Mouse (Mus musculus) thymus, adult 18-20 months (tissue): ENCODE data around the gene Rpl19.
A peak's percentile ranks its signal among the peaks of the same experiment; 100 is the strongest.

Experiments used
- DNase-seq, 2 experiments: peaks; one replicate each; pipeline ENCODE4 v3.0.0; 2022; ENCODE audit warnings: mixed read lengths in 2 of 2

Rpl19 gene

DNA sequence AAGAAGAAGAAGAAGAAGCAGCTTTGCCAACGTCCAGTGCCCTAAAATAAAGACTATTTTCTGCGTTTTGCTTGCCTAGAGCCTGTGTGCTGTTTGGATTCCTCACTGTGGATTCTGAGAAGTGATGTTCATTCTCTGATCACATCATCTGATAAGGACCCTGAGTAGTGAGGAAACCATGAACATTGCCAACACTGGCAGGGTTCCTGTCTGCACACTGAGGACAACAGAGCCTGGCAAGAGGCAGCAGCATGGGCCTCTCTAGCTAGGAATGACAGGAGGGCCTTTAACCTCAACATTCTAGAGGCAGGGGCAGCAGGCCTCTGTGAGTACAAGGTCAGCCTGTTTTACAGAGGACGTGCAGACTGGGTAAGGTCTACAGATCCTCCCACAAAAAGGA is 2.0 kb upstream of the Rpl19 start:
- DNase-seq = no peak

DNA sequence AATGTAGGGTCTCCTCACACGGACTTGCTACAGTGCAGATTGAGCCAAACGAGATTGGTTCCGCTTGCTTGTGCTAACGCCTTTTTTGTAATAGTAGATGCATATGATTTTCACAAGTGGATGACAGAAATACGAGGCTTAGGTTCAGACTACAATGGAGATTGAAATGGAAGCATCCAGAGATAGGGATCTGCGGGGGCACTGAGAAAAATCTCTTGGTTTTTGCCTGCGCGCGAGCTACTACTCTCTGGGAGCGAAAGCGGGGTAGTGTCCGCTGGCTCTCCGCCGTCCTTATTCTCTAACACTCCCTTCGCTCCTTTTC is 301 bp upstream of the Rpl19 start:
- DNase-seq = no peak

DNA sequence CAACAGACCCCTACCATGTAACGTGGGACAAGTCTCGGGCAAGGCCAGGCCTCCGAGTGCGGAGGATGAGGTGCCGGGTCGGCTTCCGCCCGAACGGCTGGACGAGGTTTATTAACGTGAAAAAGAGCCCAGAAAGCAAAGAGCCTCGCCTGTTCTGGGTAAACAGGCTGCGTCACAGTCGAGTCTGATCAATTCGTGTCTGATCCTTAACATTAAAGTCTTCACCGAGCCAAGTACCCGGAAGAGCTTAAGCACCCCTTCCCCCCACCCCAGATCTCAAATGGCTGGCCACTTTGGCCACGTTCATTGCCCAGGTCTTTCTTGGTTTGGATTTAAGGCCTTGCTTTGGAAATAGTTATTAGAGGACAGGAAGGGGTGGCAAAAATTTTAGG is 783 bp downstream of the Rpl19 start:
- no peak for DNase-seq

DNA sequence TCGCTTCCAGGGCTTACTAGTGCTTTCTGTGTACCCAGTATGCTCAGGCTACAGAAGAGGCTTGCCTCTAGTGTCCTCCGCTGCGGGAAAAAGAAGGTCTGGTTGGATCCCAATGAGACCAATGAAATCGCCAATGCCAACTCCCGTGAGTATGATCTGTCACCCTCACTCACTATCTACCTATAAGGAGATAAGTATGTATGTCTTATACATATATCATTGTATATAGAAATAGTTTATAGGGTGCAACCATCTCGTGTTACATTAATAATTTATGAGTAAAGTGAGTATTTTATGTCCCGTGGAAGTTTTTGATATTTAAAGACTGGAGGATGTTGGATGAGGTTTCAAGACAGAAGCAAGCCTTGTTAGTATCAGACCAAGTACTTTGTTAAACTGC is 1.3 kb downstream of the Rpl19 start:
- DNase-seq = no peak

DNA sequence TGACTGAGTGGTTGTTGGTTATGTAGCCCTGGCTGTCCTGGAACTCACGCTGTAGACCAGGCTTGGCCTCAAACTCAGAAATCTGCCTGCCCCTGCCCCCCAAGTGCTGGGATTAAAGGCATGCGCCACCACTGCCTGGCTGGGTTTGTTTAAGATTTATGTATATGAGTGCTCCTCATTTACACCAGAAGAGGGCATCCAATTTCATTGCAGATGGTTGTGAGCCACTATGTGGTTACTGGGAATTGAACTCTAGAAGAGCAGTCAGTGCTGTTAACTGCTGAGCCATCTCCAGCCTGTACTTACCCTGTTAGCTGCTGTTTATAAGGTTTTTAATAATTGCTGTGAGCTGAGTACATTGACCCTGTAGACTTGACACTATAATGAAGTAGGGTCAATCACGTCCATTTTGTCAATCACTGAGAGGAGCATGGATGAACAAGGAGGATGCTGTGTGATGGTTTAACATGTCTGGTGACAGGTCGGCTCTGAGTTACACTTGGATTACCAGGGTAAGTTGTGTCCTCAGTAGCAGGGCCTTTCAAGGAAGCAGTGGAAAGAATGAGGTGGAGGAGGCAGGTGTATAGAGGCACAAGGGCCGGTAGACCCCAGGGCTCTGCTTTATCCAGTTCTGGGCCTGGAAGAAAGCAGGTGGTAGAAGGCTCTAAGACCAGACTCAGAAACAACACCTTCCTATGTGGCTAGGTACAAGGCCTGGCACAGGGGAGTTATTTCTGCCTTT is 4.4 kb downstream of the Rpl19 start:
- DNase-seq = no peak

DNA sequence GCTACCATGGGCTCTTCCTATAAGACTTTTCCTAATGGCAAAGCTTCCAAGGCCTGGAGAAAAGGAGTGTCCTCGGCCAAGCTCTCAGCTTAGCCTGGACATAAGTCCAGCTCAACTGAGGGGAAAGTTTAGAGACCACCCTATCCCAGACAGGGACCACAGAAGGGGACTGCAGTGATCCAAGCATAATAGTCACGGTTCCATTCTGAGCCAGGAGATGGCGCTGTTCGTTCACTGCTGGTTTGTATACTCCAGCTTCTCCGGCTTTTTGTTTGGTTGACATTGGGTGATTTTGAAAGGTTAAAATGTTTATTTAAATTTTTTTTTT is 4.9 kb downstream of the Rpl19 start:
- DNase-seq = peak in 1 of 2 experiments; percentile 44

GRCm38 (mm10) chr11:98034061-98034460 is 7.6 kb downstream of the Rpl19 start:
- DNase-seq = no peak

GRCm38 (mm10) chr11:98034840-98035239 is 8.3 kb downstream of the Rpl19 start:
- no peak for DNase-seq

- no peak for DNase-seq
Measured at GRCm38 (mm10) chr11:98035977-98036377, 9.5 kb downstream of the Rpl19 start.

- DNase-seq = no peak
Measured at GRCm38 (mm10) chr11:98037871-98038270, 11.4 kb downstream of the Rpl19 start.

DNA sequence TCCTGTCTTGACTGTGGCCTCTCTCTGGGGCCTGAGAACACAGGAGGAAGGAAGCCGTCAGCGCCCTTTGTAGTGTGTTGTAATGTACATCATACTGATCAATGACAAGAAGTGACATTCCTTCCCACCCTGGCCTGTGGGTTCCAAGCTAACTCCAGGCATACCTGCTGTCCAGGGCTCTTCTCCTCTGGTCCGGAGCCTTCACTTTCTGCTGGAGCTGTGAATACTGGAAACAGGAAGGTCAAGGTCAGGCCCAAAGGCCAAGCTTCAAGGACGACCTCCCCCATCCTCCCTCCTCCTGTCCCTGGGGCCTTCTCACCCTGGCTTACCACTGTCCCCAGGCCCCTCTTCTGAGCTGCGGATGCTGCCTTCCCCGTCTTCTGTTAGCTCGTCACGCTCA is 14.5 kb downstream of the Rpl19 start:
- no peak for DNase-seq

DNA sequence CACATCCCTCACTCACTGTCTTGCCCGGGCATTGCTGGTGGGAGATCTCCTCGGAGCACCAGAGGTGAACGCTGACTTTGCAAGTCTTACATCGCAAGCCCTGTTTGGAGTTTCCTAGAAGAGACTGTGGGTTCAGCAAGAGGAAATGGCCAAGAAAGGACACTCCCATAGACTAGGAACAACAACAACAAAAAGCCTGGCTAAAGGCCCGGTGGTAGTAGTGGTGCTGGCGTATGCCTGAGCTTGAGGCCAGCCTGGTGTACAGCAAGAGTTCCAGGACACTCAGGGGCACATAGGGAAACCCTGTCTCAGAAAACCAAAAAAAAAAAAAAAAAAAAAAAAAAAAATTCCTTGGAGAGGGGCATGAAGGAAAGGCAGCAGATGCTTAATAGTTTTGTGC is 16.2 kb downstream of the Rpl19 start:
- no peak for DNase-seq

- no peak for DNase-seq
Measured at GRCm38 (mm10) chr11:98044074-98044473, 17.6 kb downstream of the Rpl19 start.

- DNase-seq = no peak
Measured at GRCm38 (mm10) chr11:98045596-98045995, 19.1 kb downstream of the Rpl19 start.

GRCm38 (mm10) chr11:98046466-98046865 is 20.0 kb downstream of the Rpl19 start:
- DNase-seq = no peak

DNA sequence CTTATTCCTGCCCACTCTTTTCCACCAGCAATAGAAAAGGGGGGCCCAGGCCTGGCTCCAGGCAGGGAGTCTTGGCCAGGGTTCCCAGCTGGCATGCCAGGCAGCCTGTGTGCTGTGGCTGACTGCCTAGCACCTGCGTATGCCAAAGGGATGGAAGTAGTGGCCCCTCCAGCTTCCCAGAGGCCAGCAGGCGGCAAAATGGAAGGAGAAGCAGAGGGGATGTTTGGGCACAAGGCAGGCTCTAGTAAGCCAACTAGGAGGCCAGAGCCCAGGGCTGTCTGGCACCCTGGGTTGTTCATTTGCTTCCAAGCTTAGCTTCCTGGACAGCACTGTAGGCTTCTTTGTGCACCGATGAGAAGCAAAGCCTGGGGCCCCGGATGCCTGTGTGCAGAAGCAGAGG is 21.2 kb downstream of the Rpl19 start:
- no peak for DNase-seq

GRCm38 (mm10) chr11:98049672-98050519 is 23.4 kb downstream of the Rpl19 start:
- no peak for DNase-seq

GRCm38 (mm10) chr11:98050520-98050815 is 24.0 kb downstream of the Rpl19 start:
- no peak for DNase-seq

GRCm38 (mm10) chr11:98050940-98051339 is 24.4 kb downstream of the Rpl19 start:
- no peak for DNase-seq

DNA sequence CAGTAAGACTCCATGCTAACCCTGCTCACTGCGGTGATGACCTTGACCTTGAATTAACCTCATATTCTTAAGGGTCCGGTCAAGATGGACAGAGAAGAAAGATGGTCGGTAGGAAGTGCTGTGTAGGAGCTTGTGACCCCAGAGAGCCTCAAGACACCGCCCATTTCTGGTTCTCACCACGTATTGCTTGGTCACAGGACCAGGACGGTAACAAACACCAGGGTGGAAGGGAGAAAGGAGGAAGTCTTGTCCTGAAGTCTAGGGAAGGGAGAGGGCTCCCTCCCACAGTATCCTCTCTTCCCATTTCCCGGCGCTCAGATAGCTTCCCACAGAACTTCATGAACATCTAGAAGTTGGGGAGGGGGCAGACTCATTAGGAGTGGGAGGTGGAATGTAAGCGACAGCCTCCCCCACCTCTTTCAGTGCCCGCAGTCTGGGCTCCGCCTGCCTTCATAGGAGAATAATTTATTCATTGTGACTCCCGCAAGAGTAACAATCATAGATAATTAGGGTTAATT is 25.2 kb downstream of the Rpl19 start:
- no peak for DNase-seq

GRCm38 (mm10) chr11:98052129-98052988 is 25.8 kb downstream of the Rpl19 start:
- DNase-seq = no peak

DNA sequence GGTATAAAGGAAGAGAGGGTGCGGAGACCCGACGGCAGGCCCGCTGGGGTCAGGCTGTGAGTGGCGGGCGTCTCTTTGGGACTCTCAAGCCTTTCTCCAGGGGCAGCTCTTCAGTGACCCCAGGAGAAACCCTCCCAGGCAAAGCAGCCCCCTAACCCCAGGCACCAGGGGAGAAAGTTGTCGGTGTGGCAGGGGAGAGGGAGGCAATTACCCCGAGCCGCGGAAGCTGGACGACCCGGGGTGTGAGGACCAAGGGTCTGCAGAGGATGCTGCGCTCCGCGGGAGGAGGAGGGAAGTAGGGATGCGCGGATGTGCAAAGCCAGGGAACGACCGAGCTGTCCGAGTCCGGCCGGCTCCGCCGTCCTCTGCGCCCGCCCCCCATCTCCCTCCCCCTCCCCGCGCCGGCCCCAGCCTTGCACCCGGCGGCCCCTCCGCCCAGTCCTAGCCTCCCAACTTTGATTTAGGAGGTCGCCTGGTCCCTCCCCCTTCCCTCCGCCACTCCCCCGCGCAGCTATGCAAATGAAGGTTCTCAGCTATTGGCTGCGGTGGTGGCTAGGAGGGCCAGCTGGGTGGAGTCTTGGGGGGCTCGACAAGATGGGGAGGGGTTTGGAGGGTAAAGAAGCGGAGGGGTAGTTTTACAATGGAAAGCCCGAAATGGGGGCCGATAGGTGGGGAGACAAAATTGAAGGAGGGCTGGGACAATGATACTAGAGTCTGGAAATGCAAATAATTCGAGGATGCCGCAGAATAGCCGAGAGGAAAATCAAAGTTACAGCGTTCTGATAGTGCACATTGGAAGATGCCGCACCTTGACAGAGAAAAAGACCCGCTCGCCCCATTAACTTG is 26.7 kb downstream of the Rpl19 start, which contains the start of gene Stac2:
TSS of gene Stac2 (minus strand) at position 474 of the 846 bp plus-strand sequence.
- peak; percentile 50 to 58 for DNase-seq

GRCm38 (mm10) chr11:98057466-98057865 is 31.0 kb downstream of the Rpl19 start:
- no peak for DNase-seq
